21 mouse cellular contexts compared by ENCODE assay signal in the genomic region with DNA sequence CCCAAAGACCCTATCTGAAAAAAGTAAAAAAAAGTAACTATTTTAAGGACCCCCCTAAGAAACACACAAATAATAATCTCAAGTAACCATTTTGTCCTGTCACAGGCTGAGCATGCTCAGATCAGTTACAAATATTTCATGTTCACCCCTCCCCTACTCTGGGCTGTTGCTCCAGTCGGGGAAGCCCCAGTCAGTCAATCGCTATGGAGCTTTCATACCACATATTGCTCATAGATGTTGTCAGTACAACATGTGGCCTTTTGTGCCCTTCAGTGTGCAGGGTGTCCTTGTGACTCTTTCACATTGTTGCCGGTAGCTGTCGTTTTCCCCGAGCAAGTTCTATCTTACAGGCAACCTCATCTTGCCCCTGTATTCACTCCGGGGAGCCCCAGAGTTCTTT. TPM values are rescaled to one million over a fixed set of nuclear protein-coding genes. Genes with fewer than 3 reads are reported as not detected.
DNase-seq lines count a peak whose midpoint lies in the region; ATAC-seq and TF ChIP-seq lines count a peak whose summit lies in the region.
"Had no signal": no experiment of that assay in that cellular context is flagged by ENCODE, and none has a peak within 500 bp of the region (broad histone marks: within the 10 kb centered on the region; RNA-seq: fewer than 3 reads in every experiment).

No protein-coding gene starts in this region.

- H3K9me3 ChIP-seq in heart, postnatal 0 days (replicated peaks; ENCODE audit: control insufficient read depth, low read length): no peaks in the 10 kb centered on the region
- H3K9me3 ChIP-seq: embryonic facial prominence, embryonic 10.5 days; hindbrain, embryonic 15.5 days; neural tube, embryonic 12.5 days had no signal

- H3K79me2 ChIP-seq in heart, adult 2 months (replicated peaks; ENCODE audit: control insufficient read depth, insufficient read depth, low read length): no peaks in the 10 kb centered on the region

- H3K9ac ChIP-seq in heart, postnatal 0 days (replicated peaks; ENCODE audit: low read depth, low read length): no peak overlapping the region
- no peak overlapping the region for H3K9ac ChIP-seq in heart, adult 2 months (ENCODE audit: low read depth, low read length)
- H3K9ac ChIP-seq: hindbrain, embryonic 15.5 days; neural tube, embryonic 12.5 days had no signal

- TF ChIP-seq CTCF in heart, postnatal 0 days (IDR thresholded peaks at IDR 0.05; ENCODE audit: low read depth): no peak
- TF ChIP-seq CTCF in heart, adult 2 months (IDR thresholded peaks at IDR 0.05): no peak

- peak; percentile 36 for DNase-seq in heart, postnatal 0 days (ENCODE audit: low spot score)
- no peak for DNase-seq in heart, adult 2 months
- no peak for DNase-seq in kidney, adult 11 months
- no peak for DNase-seq in right cerebral cortex, postnatal 10 days (ENCODE audit: low spot score in 2 of 2)
- DNase-seq in cerebellum, postnatal 10 days: no peak
- DNase-seq: cerebellum, adult 8-10 months; gastrocnemius, adult 2 months; heart, postnatal 4 days; layer of hippocampus, postnatal 36 days; left cerebral cortex, postnatal 4 days; liver; lung, adult 18-20 months had no signal

- H3K4me2 ChIP-seq in heart, postnatal 0 days (ENCODE audit: low read depth, low read length): no peak overlapping the region
- H3K4me2 ChIP-seq: hindbrain, embryonic 15.5 days; midbrain, embryonic 11.5 days; neural tube, embryonic 12.5 days had no signal

- intact Hi-C loops in heart, adult 2 months (cut with DNase I): no loop called here

- no peaks in the 10 kb centered on the region; the same call in 1 of the 2 replicates for H3K4me1 ChIP-seq in heart, postnatal 0 days (ENCODE audit: control insufficient read depth, insufficient read depth)
- 0 out of 2 replicates have a peak, but pooled peaks cover 1% of the 10 kb centered on the region for H3K4me1 ChIP-seq in heart, adult 2 months (ENCODE audit: control insufficient read depth, insufficient read depth, low read length)

- no peaks in the 10 kb centered on the region for H3K36me3 ChIP-seq in heart, postnatal 0 days (replicated peaks; ENCODE audit: control insufficient read depth, insufficient read depth, low read length)
- no peaks in the 10 kb centered on the region for H3K36me3 ChIP-seq in heart, adult 2 months (ENCODE audit: control insufficient read depth, insufficient read depth, low read length)
- H3K36me3 ChIP-seq: embryonic facial prominence, embryonic 10.5 days; hindbrain, embryonic 15.5 days; neural tube, embryonic 12.5 days had no signal

- H3K27ac ChIP-seq in heart, postnatal 0 days (ENCODE audit: low read depth): no peak overlapping the region
- no peak overlapping the region for H3K27ac ChIP-seq in heart, adult 2 months
- H3K27ac ChIP-seq: embryonic facial prominence, embryonic 10.5 days; gastrocnemius, adult 2 months; hindbrain, embryonic 15.5 days; kidney, postnatal 0 days; neural tube, embryonic 12.5 days had no signal

- no peaks in the 10 kb centered on the region for H3K27me3 ChIP-seq in heart, postnatal 0 days (ENCODE audit: control insufficient read depth, insufficient read depth, low read length)
- H3K27me3 ChIP-seq in heart, adult 2 months (ENCODE audit: control insufficient read depth, insufficient read depth, low read length): no peaks in the 10 kb centered on the region
- H3K27me3 ChIP-seq: hindbrain, embryonic 15.5 days; neural tube, embryonic 12.5 days had no signal

- H3K4me3 ChIP-seq in heart, postnatal 0 days (ENCODE audit: low read depth, low read length): no peak overlapping the region
- H3K4me3 ChIP-seq in heart, adult 2 months: no peak overlapping the region
- H3K4me3 ChIP-seq: embryonic facial prominence, embryonic 10.5 days; gastrocnemius, adult 2 months; hindbrain, embryonic 15.5 days; neural tube, embryonic 12.5 days had no signal

- no peak for TF ChIP-seq EP300 in heart, postnatal 0 days (IDR thresholded peaks at IDR 0.05; ENCODE audit: low read depth)
- TF ChIP-seq EP300 in heart, adult 2 months (IDR thresholded peaks at IDR 0.05; ENCODE audit: insufficient read depth, low read depth, low read length): no peak

- 49% methylated on average over 6 of the region's 6 CpGs for WGBS in heart, postnatal 0 days
- 43% methylated on average over 6 of the region's 6 CpGs for WGBS in heart, adult 2 months

- ATAC-seq in heart, postnatal 0 days (ENCODE audit: insufficient read depth, low read depth): peak; percentile 58; the same call in 1 of the 2 replicates
- peak; percentile 88 for ATAC-seq in CD4-positive, CD25-positive, alpha-beta regulatory T cell, adult 4 months
- ATAC-seq in granulocyte monocyte progenitor cell, adult 5-6 weeks (replicated peaks; ENCODE audit: poor library complexity, severe bottlenecking): peak; percentile 41; the same call in 1 of the 2 replicates
- 0 out of 2 replicates have a peak, but pooled peaks have one; percentile 24 for ATAC-seq in neutrophil, adult 5-6 weeks (ENCODE audit: extremely low read depth, insufficient number of reproducible peaks, low FRiP score, poor library complexity, severe bottlenecking)
- ATAC-seq: intestine, postnatal 0 days had no signal

- TF ChIP-seq POLR2A in heart, adult 2 months (IDR thresholded peaks at IDR 0.05; ENCODE audit: insufficient read depth, low read depth, low read length): no peak

RNA-seq across cellular contexts. Expression of gene Tmem189, which starts 52.9 kb away (rescaled TPM):
- total RNA-seq in heart, postnatal 0 days (2014; rRNA removed; ENCODE audit: low replicate concordance): 76.8 and 84.3 TPM in 2 replicates
- 37.6 and 39.3 TPM in 2 replicates for polyA plus RNA-seq in heart, postnatal 0 days (2015; fragmentation: Nextera tagmentation; extraction: Ambion mirVana)
- 10 to 100 TPM; 23.0 to 26.4 TPM for total RNA-seq in heart, adult 2 months (2021)
- polyA plus RNA-seq in heart, adult 2 months (2012; rRNA removed): 53.2 and 58.4 TPM in 2 replicates
- 10 to 100 TPM; 12.2 to 16.0 TPM for polyA plus RNA-seq in CD4-positive, CD25-positive, alpha-beta regulatory T cell, adult 4 months (2017; shearing (Covaris generic))
- total RNA-seq in granulocyte monocyte progenitor cell, adult 5-6 weeks (2014; fragmentation: Nextera tagmentation): 24.7 and 28.9 TPM in 2 replicates
- total RNA-seq in granulocyte monocyte progenitor cell, adult 5-6 weeks (2017): 13.4 and 13.6 TPM in 2 replicates
- 76.0 and 90.2 TPM in 2 replicates for total RNA-seq in neutrophil, adult 5-6 weeks (2017)

RNA-seq across cellular contexts. Expression of gene Cebpb, which starts 53.8 kb away (rescaled TPM):
- total RNA-seq in heart, postnatal 0 days (2014; rRNA removed; ENCODE audit: low replicate concordance): 43.5 and 50.8 TPM in 2 replicates
- polyA plus RNA-seq in heart, postnatal 0 days (2015; fragmentation: Nextera tagmentation; extraction: Ambion mirVana): 4.9 and 5.8 TPM in 2 replicates
- 100 to 1,000 TPM in 1 of 2 experiments, 10 to 100 TPM in 1; 88.1 to 133 TPM for total RNA-seq in heart, adult 2 months (2021)
- 30.3 and 77.8 TPM in 2 replicates for polyA plus RNA-seq in heart, adult 2 months (2012; rRNA removed)
- 1 to 10 TPM in 1 of 2 experiments, under 1 TPM in 1; 0.70 to 2.7 TPM for polyA plus RNA-seq in CD4-positive, CD25-positive, alpha-beta regulatory T cell, adult 4 months (2017; shearing (Covaris generic))
- total RNA-seq in granulocyte monocyte progenitor cell, adult 5-6 weeks (2014; fragmentation: Nextera tagmentation): 11.8 and 15.7 TPM in 2 replicates
- total RNA-seq in granulocyte monocyte progenitor cell, adult 5-6 weeks (2017): 17.8 and 27.5 TPM in 2 replicates
- 160 and 183 TPM in 2 replicates for total RNA-seq in neutrophil, adult 5-6 weeks (2017)

Comparison
In these comparisons a context has a peak if more than half of its experiments do, and no peak if none do; other contexts are left out.
1. ATAC-seq: peak in every context shown above with its lines; median percentile 88 in CD4-positive, CD25-positive, alpha-beta regulatory T cell, adult 4 months; 58 in heart, postnatal 0 days; 41 in granulocyte monocyte progenitor cell, adult 5-6 weeks; 24 in neutrophil, adult 5-6 weeks.